Mouse (Mus musculus): ENCODE results near the gene Anxa5. TPM values are rescaled to one million over a fixed set of nuclear protein-coding genes. Genes with fewer than 3 reads are reported as not detected.
A peak's percentile ranks its signal among the peaks of the same experiment; 100 is the strongest.

Gene Anxa5
- total RNA-seq, 2 experiments from 2014 or later, result 128 to 134 TPM

GRCm38 (mm10) chr3:36449292-36450165 lies 26.2 kb downstream of the Anxa5 start:
- DNase-seq, result peak in 1 of 2 experiments; percentile 60

- no peak for DNase-seq
Measured at GRCm38 (mm10) chr3:36446918-36447317, 28.8 kb downstream of the Anxa5 start.

- peak; percentile 23 to 48 for DNase-seq
Measured at GRCm38 (mm10) chr3:36446506-36446905, 29.2 kb downstream of the Anxa5 start.

- no peak for DNase-seq
Measured at GRCm38 (mm10) chr3:36446041-36446440, 29.7 kb downstream of the Anxa5 start.

GRCm38 (mm10) chr3:36442426-36442825 lies 33.3 kb downstream of the Anxa5 start:
- DNase-seq, result peak; percentile 36 to 74

- DNase-seq, result peak in 1 of 2 experiments; percentile 40
Measured at GRCm38 (mm10) chr3:36440280-36440679, 35.4 kb downstream of the Anxa5 start.

- DNase-seq, result no peak
Measured at GRCm38 (mm10) chr3:36430360-36430759, 45.3 kb downstream of the Anxa5 start.

- DNase-seq, result no peak
Measured at GRCm38 (mm10) chr3:36427386-36427785, 48.3 kb downstream of the Anxa5 start.

GRCm38 (mm10) chr3:36409456-36409855 lies 66.2 kb downstream of the Anxa5 start:
- DNase-seq, result peak in 1 of 2 experiments; percentile 18

GRCm38 (mm10) chr3:36406967-36407366 lies 68.7 kb downstream of the Anxa5 start:
- DNase-seq, result no peak

- peak; percentile 70 to 83 for DNase-seq
Measured at GRCm38 (mm10) chr3:36406340-36406739, 69.4 kb downstream of the Anxa5 start.

GRCm38 (mm10) chr3:36401900-36402299 lies 73.8 kb downstream of the Anxa5 start:
- DNase-seq, result no peak

- peak; percentile 35 to 38 for DNase-seq
Measured at GRCm38 (mm10) chr3:36400657-36401056, 75.0 kb downstream of the Anxa5 start.

Small RNA genes lying within 50 kb of the gene (microRNA-seq; reads per million reads assigned to microRNA genes)
- gene Mir7009, result 0.54 to 0.76 reads per million in 2 experiments

Other genes starting within 250 kb of the Anxa5 start
- gene 1810062G17Rik, start within 50 bp of the Anxa5 start, total RNA-seq (2021), result not detected
- gene Gm11549, start 45.9 kb upstream of the Anxa5 start, total RNA-seq (2021), result not detected
- gene Exosc9, start 76.7 kb upstream of the Anxa5 start, total RNA-seq (2021), result 10 to 100 TPM; 19.1 to 19.9 TPM
- under 1 TPM; 0.51 to 0.99 TPM for gene Ccna2, start 96.3 kb upstream of the Anxa5 start, total RNA-seq (2021)
- gene Bbs7, start 137.6 kb upstream of the Anxa5 start, total RNA-seq (2021), result 1 to 10 TPM; 5.8 to 9.1 TPM
- gene Trpc3, start 214.3 kb upstream of the Anxa5 start, total RNA-seq (2021), result 1 to 10 TPM; 4.8 to 9.7 TPM

All from heart, adult 18-20 months (tissue).